Mouse (Mus musculus): ENCODE data around the gene Insl3. TPM values are rescaled to one million over a fixed set of nuclear protein-coding genes. Genes with fewer than 3 reads are reported as not detected.
A peak's percentile ranks its signal among the peaks of the same experiment; 100 is the strongest.

The Insl3 gene
- total and polyA plus RNA-seq, 3 experiments: 1.9 to 21.4 (median 9.8) TPM

- peak overlapping the region; percentile 35 for H3K4me2 ChIP-seq (ENCODE audit: insufficient read depth, low read depth, poor library complexity, severe bottlenecking)
- no peaks in the 10 kb centered on the region for H3K9me3 ChIP-seq (replicated peaks; ENCODE audit: low read length)
- H3K27ac ChIP-seq (ENCODE audit: insufficient read depth, low read depth): no peak overlapping the region
- DNase-seq (ENCODE audit: extremely low read depth): peak; percentile 78
- H3K4me1 ChIP-seq (ENCODE audit: control insufficient read depth in 1 of 2, insufficient read depth in 2 of 2): peaks cover 19 to 40% of the 10 kb centered on the region in 2 experiments
- dilution Hi-C loops (cut with MboI; ENCODE audit: extremely low pct_ligation_motif_present, extremely low pct_unique_long_range_greater_than_20kb, low sequenced_read_pairs): no loop called here
- H3K27me3 ChIP-seq (replicated peaks): peaks cover 35% of the 10 kb centered on the region
- H3K79me2 ChIP-seq (replicated peaks; ENCODE audit: control insufficient read depth, extremely low read depth, insufficient read depth, poor library complexity, severe bottlenecking): no peaks in the 10 kb centered on the region
- H3K9ac ChIP-seq (ENCODE audit: insufficient read depth, low read depth): no peak overlapping the region
- in situ Hi-C loops (cut with MboI; ENCODE audit: low pct_ligation_motif_present, low pct_unique_long_range_greater_than_20kb, low sequenced_read_pairs): no loop called here
- H3K4me3 ChIP-seq (replicated peaks in 1 of 3; ENCODE audit: low read depth in 2 of 3, low read length in 2 of 3, poor library complexity in 1 of 3): peak overlapping the region in 2 of 3 experiments; percentile 34 to 49
- H3K36me3 ChIP-seq (replicated peaks in 1 of 2; ENCODE audit: control insufficient read depth in 1 of 2, insufficient read depth in 1 of 2, low read length in 1 of 2): no peaks in the 10 kb centered on the region
- no peak for TF ChIP-seq HCFC1 (IDR thresholded peaks at IDR 0.05; ENCODE audit: low read depth, low read length)
- TF ChIP-seq MAFK (IDR thresholded peaks at IDR 0.05; ENCODE audit: insufficient replicate concordance, low read length): no peak
- no peak for TF ChIP-seq JUND (conservative IDR thresholded peaks at IDR 0.05; ENCODE audit: low read depth, low read length)
- 0 out of 2 replicates have a peak, but pooled peaks have one; percentile 41 for TF ChIP-seq MAZ (IDR thresholded peaks at IDR 0.05; ENCODE audit: low read depth, low read length)
- peak; percentile 56; the same call in 1 of the 2 replicates for TF ChIP-seq SIN3A (IDR thresholded peaks at IDR 0.05; ENCODE audit: low read length)
- no peak for TF ChIP-seq MXI1 (IDR thresholded peaks at IDR 0.05; ENCODE audit: low read depth, low read length)
- 0 out of 2 replicates have a peak, but pooled peaks have one; percentile 12 for TF ChIP-seq CHD2 (IDR thresholded peaks at IDR 0.05; ENCODE audit: low read length)
- TF ChIP-seq TCF12 (IDR thresholded peaks at IDR 0.05; ENCODE audit: low read depth, low read length): 0 out of 2 replicates have a peak, but pooled peaks have one; percentile 11
- TF ChIP-seq BHLHE40 (IDR thresholded peaks at IDR 0.05; ENCODE audit: low read depth, low read length): peak; percentile 5; the same call in 1 of the 2 replicates
- TF ChIP-seq ELF1 (IDR thresholded peaks at IDR 0.05; ENCODE audit: low read depth, low read length): no peak
- TF ChIP-seq ZNF384 (IDR thresholded peaks at IDR 0.05; ENCODE audit: low read depth, low read length): peak; percentile 76
- TF ChIP-seq NELFE (IDR thresholded peaks at IDR 0.05; ENCODE audit: low read depth, low read length): no peak
Observed at GRCm38 (mm10) chr8:71665331-71666130, 23.5 kb upstream of the Insl3 start.

- Histone ChIP-seq H3K27ac (ENCODE audit: insufficient read depth, low read depth) (no peak overlapping the region), H3K79me2 (replicated peaks; ENCODE audit: control insufficient read depth, extremely low read depth, insufficient read depth, poor library complexity, severe bottlenecking) (no peaks in the 10 kb centered on the region), H3K4me2 (ENCODE audit: insufficient read depth, low read depth, poor library complexity, severe bottlenecking) (no peak overlapping the region), H3K4me3 (replicated peaks in 1 of 3; ENCODE audit: low read depth in 2 of 3, low read length in 2 of 3, poor library complexity in 1 of 3) (no peak overlapping the region), H3K36me3 (replicated peaks in 1 of 2; ENCODE audit: control insufficient read depth in 1 of 2, insufficient read depth in 1 of 2, low read length in 1 of 2) (no peaks in the 10 kb centered on the region), H3K4me1 (ENCODE audit: control insufficient read depth in 1 of 2, insufficient read depth in 2 of 2) (peaks cover 23 to 49% of the 10 kb centered on the region in 2 experiments), H3K27me3 (replicated peaks) (peaks cover 39% of the 10 kb centered on the region), H3K9ac (ENCODE audit: insufficient read depth, low read depth) (no peak overlapping the region), H3K9me3 (replicated peaks; ENCODE audit: low read length) (no peaks in the 10 kb centered on the region)
- DNase-seq (ENCODE audit: extremely low read depth): no peak
- dilution Hi-C loops (cut with MboI; ENCODE audit: extremely low pct_ligation_motif_present, extremely low pct_unique_long_range_greater_than_20kb, low sequenced_read_pairs) (no loop called here), in situ Hi-C loops (cut with MboI; ENCODE audit: low pct_ligation_motif_present, low pct_unique_long_range_greater_than_20kb, low sequenced_read_pairs) (no loop called here)
- TF ChIP-seq MEF2A (IDR thresholded peaks at IDR 0.05; ENCODE audit: borderline replicate concordance, low read depth, low read length): no peak
- TF ChIP-seq TCF12 (IDR thresholded peaks at IDR 0.05; ENCODE audit: low read depth, low read length): no peak
- TF ChIP-seq RAD21 (IDR thresholded peaks at IDR 0.05; ENCODE audit: low read depth, low read length): no peak
- TF ChIP-seq ZMIZ1 (IDR thresholded peaks at IDR 0.05; ENCODE audit: low read depth, low read length): no peak
- TF ChIP-seq SMC3 (IDR thresholded peaks at IDR 0.05; ENCODE audit: low read depth, low read length): no peak
- TF ChIP-seq JUND (conservative IDR thresholded peaks at IDR 0.05; ENCODE audit: low read depth, low read length): no peak
- no peak for TF ChIP-seq PAX5 (IDR thresholded peaks at IDR 0.05; ENCODE audit: low read length)
- no peak for TF ChIP-seq ZNF384 (IDR thresholded peaks at IDR 0.05; ENCODE audit: low read depth, low read length)
- no peak for TF ChIP-seq CTCF (conservative IDR thresholded peaks at IDR 0.05 in 1 of 2, IDR thresholded peaks at IDR 0.05 in 1 of 2; ENCODE audit: low read depth in 2 of 2, low read length in 2 of 2)
- TF ChIP-seq RCOR1 (conservative IDR thresholded peaks at IDR 0.05; ENCODE audit: low read depth, low read length): no peak
- TF ChIP-seq HCFC1 (IDR thresholded peaks at IDR 0.05; ENCODE audit: low read depth, low read length): no peak
- TF ChIP-seq MYC (IDR thresholded peaks at IDR 0.05; ENCODE audit: low read depth, low read length): no peak
- TF ChIP-seq JUN (IDR thresholded peaks at IDR 0.05; ENCODE audit: insufficient read depth, low read depth, low read length): no peak
Observed at GRCm38 (mm10) chr8:71666855-71667254, 22.2 kb upstream of the Insl3 start.
